Mouse (Mus musculus) liver, postnatal 0 days (tissue): ENCODE measurements around the gene Nostrin.

Experiments used
- CTCF ChIP-seq: sonication (generic); IDR thresholded peaks from 2 replicates; pipeline ENCODE4 v1.5.1; 2016; ENCODE audit warnings: antibody characterized with exemption, low read depth
- EP300 ChIP-seq: IDR thresholded peaks from 2 replicates; pipeline ENCODE4 v1.6.1; 2016; ENCODE audit warnings: antibody characterized with exemption, low read depth, mild to moderate bottlenecking

- no peak for TF ChIP-seq CTCF
- no peak for TF ChIP-seq EP300
These were observed 39.7 kb downstream of the Nostrin start for GRCm38 (mm10) chr2:69175296-69175695.
